In the genomic region with DNA sequence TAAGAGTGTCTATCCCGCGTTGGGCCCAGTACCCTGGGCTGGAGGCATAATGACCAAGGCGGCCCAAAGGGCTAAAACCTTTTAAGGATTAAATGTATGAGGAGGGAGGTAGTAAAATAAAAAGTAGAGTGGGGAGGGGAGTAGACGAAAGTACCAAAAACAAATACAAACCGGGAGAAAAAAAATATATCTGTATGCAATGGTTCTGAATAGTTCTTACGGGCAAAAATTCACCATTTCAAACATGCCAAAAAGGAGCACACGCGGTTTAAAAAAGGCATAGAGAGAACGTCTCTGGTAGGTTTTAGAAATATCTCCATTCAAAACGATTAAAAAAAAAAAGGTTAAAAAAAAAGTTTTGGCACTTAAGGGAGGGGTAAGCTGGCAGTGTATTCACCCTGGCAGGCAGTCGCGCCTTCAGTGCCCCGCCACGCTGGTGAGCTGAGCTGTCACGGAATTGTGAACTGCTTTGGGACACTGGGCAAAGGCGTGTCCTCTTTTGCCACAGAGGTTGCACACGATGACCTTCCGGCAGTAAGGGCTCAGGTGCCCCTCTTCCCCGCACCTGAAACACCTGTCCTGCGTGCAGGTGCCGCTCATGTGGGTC, we compare ENCODE assay signal across 1 mouse cellular context.
TF ChIP-seq lines count a peak whose summit lies in the region.

No protein-coding gene starts in this region.

TF ChIP-seq in MEL, 35 proteins besides CTCF, POLR2A, EP300 and RAD21:
- TF ChIP-seq TCF12 (IDR thresholded peaks at IDR 0.05; ENCODE audit: low read depth, low read length), result no peak
- no peak for TF ChIP-seq JUND (IDR thresholded peaks at IDR 0.05; ENCODE audit: low read depth, low read length)
- TF ChIP-seq MAX (IDR thresholded peaks at IDR 0.05; ENCODE audit: low read length), result no peak
- TF ChIP-seq USF2 (IDR thresholded peaks at IDR 0.05; ENCODE audit: borderline replicate concordance in 1 of 2, insufficient read depth in 1 of 2, low read depth in 1 of 2, low read length in 2 of 2), result no peak
- TF ChIP-seq TAL1 (IDR thresholded peaks at IDR 0.05; ENCODE audit: low read length), result no peak
- no peak for TF ChIP-seq POLR2AphosphoS2 (IDR thresholded peaks at IDR 0.05; ENCODE audit: low read length)
- TF ChIP-seq POLR2AphosphoS5 (IDR thresholded peaks at IDR 0.05; ENCODE audit: borderline replicate concordance, low read depth, low read length), result no peak
- no peak for TF ChIP-seq MEF2A (IDR thresholded peaks at IDR 0.05; ENCODE audit: extremely low read depth, insufficient replicate concordance, low read depth, low read length, poor library complexity, severe bottlenecking)
- no peak for TF ChIP-seq HCFC1 (IDR thresholded peaks at IDR 0.05; ENCODE audit: low read depth, low read length)
- no peak for TF ChIP-seq GATA1 (IDR thresholded peaks at IDR 0.05; ENCODE audit: low read depth, low read length)
- TF ChIP-seq SMC3 (IDR thresholded peaks at IDR 0.05; ENCODE audit: low read depth, low read length), result no peak
